Mouse (Mus musculus): ENCODE results near the gene Neurod1.
A peak's percentile ranks its signal among the peaks of the same experiment; 100 is the strongest.

Gene Neurod1

DNA sequence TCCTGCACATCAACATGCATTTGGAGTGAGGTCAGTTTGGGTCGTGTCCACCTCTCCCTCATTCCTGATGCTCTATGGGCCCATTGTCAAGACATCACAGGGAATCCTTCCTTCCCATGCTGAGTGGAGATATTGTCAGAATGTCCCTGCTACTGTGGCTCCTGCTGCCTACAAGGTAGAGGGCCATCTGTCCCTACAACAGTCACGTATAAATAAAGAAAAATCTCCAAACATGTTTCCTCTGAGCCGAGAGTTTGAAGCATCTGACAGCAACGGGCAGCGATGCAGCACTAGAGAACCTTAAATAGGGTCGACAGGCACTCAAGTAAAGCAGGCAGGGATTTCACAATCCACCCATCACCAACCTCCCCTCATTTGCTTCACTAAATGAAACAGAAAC lies 13.6 kb downstream of the Neurod1 start:
- DNase-seq: no peak

DNA sequence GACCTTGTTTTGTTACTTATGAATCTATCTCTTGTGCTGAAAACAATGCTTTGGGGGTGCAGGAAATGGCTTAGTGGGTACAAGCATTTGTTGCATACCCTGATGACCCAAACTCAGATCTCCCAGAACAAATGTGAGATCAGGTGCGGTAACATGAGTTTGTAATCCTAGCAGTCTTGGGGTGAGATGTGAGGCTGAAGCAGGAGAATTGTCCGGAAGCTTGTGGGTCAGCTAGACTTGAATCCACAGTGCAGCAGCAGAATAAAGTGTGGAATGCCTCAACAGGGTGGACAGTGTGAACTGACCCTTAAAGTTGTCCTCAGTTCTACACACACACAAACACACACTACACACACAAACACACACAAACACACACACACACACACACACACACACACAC lies 14.3 kb downstream of the Neurod1 start:
- no peak for DNase-seq

DNA sequence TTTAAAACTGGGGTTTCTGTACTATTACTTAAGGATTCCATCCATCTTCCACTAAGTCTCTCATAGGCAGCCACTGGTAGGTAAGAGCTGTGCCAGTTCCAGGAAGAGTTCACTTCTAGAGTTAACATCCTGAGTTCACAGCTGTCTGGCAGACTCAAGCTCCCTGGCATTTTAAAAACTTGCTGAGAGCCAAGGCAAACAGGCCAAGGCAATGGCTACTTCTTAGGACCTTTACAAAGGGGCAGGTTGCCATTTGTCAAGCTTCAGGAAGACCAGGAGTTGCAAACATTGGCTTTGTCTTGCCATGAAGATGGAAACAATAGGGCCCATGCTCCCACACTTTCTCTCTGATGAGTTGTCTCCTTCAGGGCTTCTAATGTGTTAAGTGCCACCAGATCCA lies 26.5 kb downstream of the Neurod1 start:
- DNase-seq: no peak

DNA sequence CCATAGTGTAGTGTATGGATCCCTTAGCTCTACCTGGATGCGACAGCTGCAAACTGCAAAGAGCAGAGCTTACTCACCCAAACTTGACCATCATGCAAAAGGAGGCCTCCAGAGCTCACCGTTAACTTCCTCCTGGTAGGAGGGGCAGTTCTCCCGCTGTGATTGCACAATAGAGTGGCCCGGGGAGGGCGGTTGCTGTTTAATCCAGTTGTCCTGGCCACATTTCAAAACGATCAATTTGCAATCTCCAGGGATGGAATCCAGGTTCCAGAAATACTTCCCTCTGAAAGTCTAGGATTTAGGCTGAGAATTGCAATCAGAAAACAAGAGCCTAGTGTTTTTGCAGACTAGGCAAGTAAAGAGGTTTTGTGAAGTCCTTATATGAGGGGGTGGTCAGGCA lies 26.9 kb downstream of the Neurod1 start:
- DNase-seq: no peak

DNA sequence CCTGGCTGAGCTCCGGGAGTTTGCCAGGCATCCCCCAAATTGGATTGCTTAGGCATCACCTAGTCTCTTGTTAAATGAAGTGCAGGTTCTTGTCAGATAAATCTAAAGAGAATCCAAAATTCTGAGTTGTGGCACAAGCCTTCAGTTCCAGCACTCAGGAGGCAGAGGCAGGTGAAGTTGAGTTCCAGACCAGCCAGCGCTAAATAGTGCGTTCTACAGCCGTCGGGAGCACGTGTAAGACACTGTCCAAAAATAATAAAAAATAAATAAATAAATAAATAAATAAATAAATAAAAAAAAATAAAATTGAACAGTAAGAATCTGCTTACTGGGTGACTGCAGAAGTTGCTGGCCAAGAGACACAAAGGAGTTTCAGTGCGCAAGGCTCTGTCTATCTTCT lies 27.4 kb downstream of the Neurod1 start:
- DNase-seq: no peak

DNA sequence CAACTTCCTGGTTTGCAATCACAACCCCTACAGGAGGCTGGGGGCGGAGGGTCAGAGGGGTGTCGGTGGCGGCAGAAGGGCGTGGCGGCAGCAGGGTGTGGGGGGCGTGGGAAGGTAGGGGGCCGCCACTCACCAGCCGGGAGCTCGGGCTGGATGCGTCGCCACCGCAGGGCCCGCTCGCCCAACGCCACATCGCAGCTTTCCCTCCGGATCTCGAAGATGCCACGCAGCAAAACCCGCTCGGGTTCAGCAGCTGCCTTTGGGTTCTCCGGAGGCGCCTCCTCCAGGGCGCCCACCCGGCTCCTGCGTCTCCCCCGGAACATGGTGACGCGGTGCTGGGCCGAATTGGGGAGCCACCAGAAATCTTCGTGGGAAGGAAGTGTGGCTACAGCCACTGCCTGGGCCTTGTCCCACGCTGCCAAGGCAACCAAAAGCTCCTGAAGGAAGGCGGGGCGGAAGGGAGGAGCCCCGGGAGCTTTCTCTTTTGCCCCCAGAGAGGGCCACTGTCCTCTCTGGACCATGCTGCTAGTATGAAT lies 27.9 kb downstream of the Neurod1 start:
- peak; percentile 7 for DNase-seq

DNA sequence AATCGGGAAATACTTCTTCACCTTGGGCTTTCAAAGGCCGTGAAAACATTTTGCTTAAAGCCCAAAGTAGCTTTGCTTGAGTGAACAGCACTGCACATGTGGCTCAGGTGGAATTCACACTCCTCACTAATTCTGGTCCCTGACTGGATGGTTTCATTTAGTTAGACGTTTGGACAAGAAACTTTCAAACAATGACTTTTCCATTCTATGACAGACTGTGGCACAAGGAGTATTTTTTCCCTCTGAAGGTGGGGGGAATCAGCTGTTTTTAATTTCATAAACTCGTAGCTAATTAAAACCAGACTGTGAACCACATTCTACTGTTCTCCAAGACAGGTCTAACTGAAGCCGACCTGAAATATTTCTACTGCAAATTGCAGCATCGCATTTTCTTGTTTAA lies 28.5 kb downstream of the Neurod1 start:
- no peak for DNase-seq

DNA sequence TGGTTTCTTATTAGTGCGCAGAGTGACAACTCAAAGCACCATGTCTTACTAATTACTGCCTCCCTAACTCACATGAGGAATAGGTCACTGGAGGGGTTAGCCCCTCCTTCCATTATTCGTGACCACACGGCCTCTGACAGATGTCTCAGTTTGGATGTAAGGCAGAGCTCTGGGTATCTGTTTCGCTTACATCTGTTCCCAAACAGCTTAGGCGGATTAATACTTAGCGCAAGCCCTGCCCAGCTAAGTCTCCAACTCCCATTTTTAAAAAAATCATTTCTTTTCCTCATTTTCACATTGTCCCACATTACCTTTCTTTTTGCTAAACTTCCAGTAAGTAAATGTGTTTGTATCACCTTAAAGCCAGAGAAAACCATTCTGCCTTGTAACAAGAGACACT lies 34.9 kb downstream of the Neurod1 start:
- DNase-seq: no peak

DNA sequence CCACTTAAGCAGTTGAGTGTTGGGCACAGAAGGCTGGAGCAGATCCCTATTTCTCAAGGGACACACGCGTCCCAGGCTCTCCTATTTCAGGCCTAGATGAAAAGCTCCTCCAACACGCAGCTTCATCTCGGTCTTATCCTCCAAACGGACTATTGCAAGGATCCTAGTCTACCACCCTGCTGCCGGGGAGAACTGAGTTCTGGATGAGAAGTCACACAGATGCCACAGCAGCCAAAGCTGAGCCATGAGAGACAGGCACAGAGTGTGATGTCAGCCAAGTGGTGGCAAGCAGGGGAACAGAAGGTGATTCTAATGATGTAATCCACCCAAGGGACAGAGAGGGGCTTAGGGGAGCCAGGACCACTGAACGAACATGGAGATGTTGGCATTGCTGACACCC lies 42.0 kb downstream of the Neurod1 start:
- no peak for DNase-seq

DNA sequence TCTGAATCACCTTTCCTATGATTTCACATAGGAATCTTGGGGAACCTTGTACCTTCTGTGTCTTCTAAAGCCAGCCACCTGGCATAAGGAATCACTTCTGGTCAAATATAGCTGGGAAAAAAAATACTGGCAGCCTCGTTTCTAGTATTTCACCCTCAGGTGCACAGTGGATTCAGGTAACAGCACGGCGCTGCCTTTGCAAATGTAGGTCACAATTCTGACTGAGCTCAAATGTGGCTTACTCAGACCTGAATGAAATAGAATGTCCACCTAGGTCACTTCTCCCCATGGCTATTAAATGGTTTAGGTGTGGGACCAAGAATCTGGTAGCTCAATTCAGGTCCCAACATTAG lies 45.7 kb downstream of the Neurod1 start:
- DNase-seq: no peak

DNA sequence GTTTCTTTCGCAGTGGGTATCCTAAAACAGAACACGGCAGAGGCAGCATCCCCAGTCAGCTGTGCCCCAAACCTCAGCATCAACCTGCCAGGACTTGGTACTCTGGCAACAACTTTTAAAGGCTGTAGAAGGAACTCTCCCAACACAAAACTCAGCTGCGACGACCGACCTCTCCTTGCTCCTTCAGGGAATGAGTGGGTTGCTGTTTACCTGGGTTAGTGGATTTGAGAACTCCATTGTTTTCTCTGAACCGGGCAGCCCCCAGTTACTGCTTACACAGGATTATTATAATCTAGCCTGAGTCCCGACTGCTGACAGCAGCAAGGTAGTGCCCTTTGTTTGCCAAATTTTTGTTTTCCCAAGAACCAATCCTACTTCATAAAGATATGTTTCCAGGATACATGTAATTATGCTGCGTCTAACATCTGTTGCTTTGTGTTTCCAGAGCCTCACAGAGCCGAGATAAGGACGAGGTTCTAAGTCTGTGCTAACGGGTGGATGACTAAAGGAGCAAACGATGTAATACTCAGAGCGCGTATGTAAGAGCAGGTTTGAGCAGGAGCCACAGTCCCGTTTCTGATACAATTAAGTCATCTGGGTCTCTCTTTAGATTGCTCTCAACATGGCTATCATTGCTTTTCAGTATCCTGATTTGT lies 46.2 kb downstream of the Neurod1 start:
- no peak for DNase-seq

DNA sequence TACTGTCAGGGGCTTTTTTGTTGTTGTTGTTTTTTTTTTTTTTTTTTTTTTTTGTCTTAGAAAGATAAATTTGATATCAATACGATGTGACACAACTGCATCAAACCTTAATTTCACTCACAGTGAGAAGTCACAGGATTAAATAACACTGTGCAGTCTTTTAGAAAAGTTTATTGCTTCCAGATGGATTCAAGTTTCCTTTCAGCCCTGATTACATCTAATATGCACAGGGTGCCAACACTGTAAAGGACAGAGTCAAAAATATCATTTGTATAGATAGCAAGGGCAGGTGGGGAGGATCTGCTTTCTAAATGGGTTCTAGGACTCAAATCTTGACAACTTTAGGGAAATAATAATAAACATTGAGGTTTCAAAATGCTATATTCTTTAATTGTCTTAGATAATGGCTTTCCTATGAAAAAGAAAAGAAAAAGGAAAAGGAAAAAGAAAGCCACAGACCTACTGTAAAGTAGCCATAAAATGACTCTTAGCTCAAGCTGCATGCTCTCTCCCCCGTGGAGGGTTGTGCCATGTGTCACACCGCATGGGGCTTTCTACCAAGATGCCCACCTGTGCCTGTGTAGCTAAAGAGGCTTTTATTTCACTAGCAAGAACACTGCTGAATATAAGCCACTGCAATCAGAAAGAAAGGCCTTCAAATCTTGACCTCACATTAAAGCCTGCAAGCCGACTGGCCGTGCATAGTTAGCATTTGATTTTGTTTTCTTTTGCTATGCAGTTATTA lies 50.7 kb downstream of the Neurod1 start:
- DNase-seq: no peak
